9 mouse cellular contexts compared by ENCODE assay signal in genomic region chr3:51388904-51389303, GRCm38 (mm10). TPM values are rescaled to one million over a fixed set of nuclear protein-coding genes. Genes with fewer than 3 reads are reported as not detected.
DNase-seq lines count a peak whose midpoint lies in the region; ATAC-seq and TF ChIP-seq lines count a peak whose summit lies in the region.
"Had no signal": no experiment of that assay in that cellular context is flagged by ENCODE, and none has a peak within 500 bp of the region (broad histone marks: within the 10 kb centered on the region; RNA-seq: fewer than 3 reads in every experiment).

No protein-coding gene starts in this region.

- ATAC-seq in heart, embryonic 16.5 days (replicated peaks; ENCODE audit: extremely low read depth, insufficient read depth, low FRiP score), result 0 out of 2 replicates have a peak, but pooled peaks have one; percentile 18
- peak; percentile 60 for ATAC-seq in embryonic facial prominence, embryonic 12.5 days (ENCODE audit: insufficient number of reproducible peaks, insufficient read depth, low FRiP score, low TSS enrichment)
- no peak for ATAC-seq in intestine, postnatal 0 days
- 0 out of 2 replicates have a peak, but pooled peaks have one; percentile 40 for ATAC-seq in monocyte, adult 5-6 weeks (replicated peaks; ENCODE audit: insufficient number of reproducible peaks, low FRiP score, low TSS enrichment, poor library complexity, severe bottlenecking)

- no peaks in the 10 kb centered on the region for H3K36me3 ChIP-seq in heart, embryonic 16.5 days (ENCODE audit: control insufficient read depth, insufficient read depth)
- no peaks in the 10 kb centered on the region for H3K36me3 ChIP-seq in embryonic facial prominence, embryonic 12.5 days
- H3K36me3 ChIP-seq in intestine, postnatal 0 days (ENCODE audit: control insufficient read depth, insufficient read depth), result no peaks in the 10 kb centered on the region

- H3K27ac ChIP-seq in heart, embryonic 16.5 days (ENCODE audit: low read length), result no peak overlapping the region
- no peak overlapping the region for H3K27ac ChIP-seq in embryonic facial prominence, embryonic 12.5 days
- no peak overlapping the region for H3K27ac ChIP-seq in intestine, postnatal 0 days (ENCODE audit: low read depth, low read length)

- peak overlapping the region; percentile 63 for H3K4me2 ChIP-seq in heart, embryonic 16.5 days (ENCODE audit: low read depth, low read length)
- peak overlapping the region; percentile 50 for H3K4me2 ChIP-seq in embryonic facial prominence, embryonic 12.5 days (replicated peaks)
- H3K4me2 ChIP-seq in intestine, postnatal 0 days (replicated peaks; ENCODE audit: low read depth), result peak overlapping the region; percentile 37

- 5% methylated on average over 13 of the region's 13 CpGs for WGBS in heart, embryonic 16.5 days
- 6% methylated on average over 13 of the region's 13 CpGs for WGBS in embryonic facial prominence, embryonic 12.5 days
- whole genome bisulfite sequencing in intestine, postnatal 0 days, result 8% methylated on average over 13 of the region's 13 CpGs

- no peaks in the 10 kb centered on the region for H3K27me3 ChIP-seq in heart, embryonic 16.5 days (ENCODE audit: control insufficient read depth, insufficient read depth, low read length)
- peaks cover 7% of the 10 kb centered on the region; the same call in 1 of the 2 replicates for H3K27me3 ChIP-seq in embryonic facial prominence, embryonic 12.5 days
- H3K27me3 ChIP-seq in intestine, postnatal 0 days (replicated peaks; ENCODE audit: control insufficient read depth, insufficient read depth, low read length), result no peaks in the 10 kb centered on the region

- H3K4me3 ChIP-seq in heart, embryonic 16.5 days (ENCODE audit: low read length), result peak overlapping the region; percentile 33
- 0 out of 2 replicates have a peak overlapping the region, but pooled peaks have one; percentile 16 for H3K4me3 ChIP-seq in embryonic facial prominence, embryonic 12.5 days
- no peak overlapping the region for H3K4me3 ChIP-seq in intestine, postnatal 0 days (ENCODE audit: low read depth, low read length)

- H3K9ac ChIP-seq in heart, embryonic 16.5 days (ENCODE audit: low read length), result peak overlapping the region; percentile 55; the same call in 1 of the 2 replicates
- no peak overlapping the region; the same call in 1 of the 2 replicates for H3K9ac ChIP-seq in embryonic facial prominence, embryonic 12.5 days
- no peak overlapping the region for H3K9ac ChIP-seq in intestine, postnatal 0 days (ENCODE audit: low read depth, low read length)

- DNase-seq in heart, adult 9 months (ENCODE audit: low spot score in 2 of 2), result no peak
- no peak for DNase-seq in layer of hippocampus, postnatal 10 days (ENCODE audit: low spot score in 2 of 2)
- DNase-seq in gastrocnemius, adult 18-20 months (ENCODE audit: low spot score), result no peak
- DNase-seq in thymus, postnatal 25 days, result no peak
- DNase-seq: gastrocnemius, postnatal 10 days had no signal

- no peaks in the 10 kb centered on the region for H3K9me3 ChIP-seq in heart, embryonic 16.5 days (replicated peaks; ENCODE audit: control insufficient read depth, low read length)
- H3K9me3 ChIP-seq in embryonic facial prominence, embryonic 12.5 days, result no peaks in the 10 kb centered on the region
- no peaks in the 10 kb centered on the region for H3K9me3 ChIP-seq in intestine, postnatal 0 days (ENCODE audit: control insufficient read depth)

- no peak for TF ChIP-seq CTCF in intestine, postnatal 0 days (IDR thresholded peaks at IDR 0.05; ENCODE audit: low read depth)

- H3K4me1 ChIP-seq in heart, embryonic 16.5 days (ENCODE audit: control insufficient read depth, insufficient read depth, low read length), result peaks cover 6% of the 10 kb centered on the region
- H3K4me1 ChIP-seq in embryonic facial prominence, embryonic 12.5 days, result peaks cover 7% of the 10 kb centered on the region; the same call in 1 of the 2 replicates
- no peaks in the 10 kb centered on the region for H3K4me1 ChIP-seq in intestine, postnatal 0 days (replicated peaks; ENCODE audit: control insufficient read depth, insufficient read depth, low read length)

RNA-seq across cellular contexts. Expression of gene Mgarp, which starts 7.6 kb away (rescaled TPM):
- polyA plus RNA-seq in heart, embryonic 16.5 days (2015; fragmentation: Nextera tagmentation; extraction: Ambion mirVana), result 10.2 and 10.7 TPM in 2 replicates
- polyA plus RNA-seq in embryonic facial prominence, embryonic 12.5 days (2016; fragmentation: Nextera tagmentation; extraction: Ambion mirVana), result 8.6 and 12.6 TPM in 2 replicates
- polyA plus RNA-seq in intestine, postnatal 0 days (2015; fragmentation: Nextera tagmentation; extraction: Ambion mirVana), result 0.41 and 0.59 TPM in 2 replicates
- total RNA-seq in monocyte, adult 5-6 weeks (2017), result 1.5 TPM in 1 of 3 replicates, not detected in the others
- not detected for total RNA-seq in layer of hippocampus, postnatal 10 days (2021)
- under 1 TPM in 1 of 2 experiments, not detected in 1; 0.25 TPM for total RNA-seq in gastrocnemius, adult 18-20 months (2021)

RNA-seq across cellular contexts. Expression of gene Ndufc1, which starts 19.9 kb away (rescaled TPM):
- polyA plus RNA-seq in heart, embryonic 16.5 days (2015; fragmentation: Nextera tagmentation; extraction: Ambion mirVana), result 1,483 and 1,554 TPM in 2 replicates
- polyA plus RNA-seq in embryonic facial prominence, embryonic 12.5 days (2016; fragmentation: Nextera tagmentation; extraction: Ambion mirVana), result 685 and 686 TPM in 2 replicates
- 1,384 and 1,395 TPM in 2 replicates for polyA plus RNA-seq in intestine, postnatal 0 days (2015; fragmentation: Nextera tagmentation; extraction: Ambion mirVana)
- total RNA-seq in monocyte, adult 5-6 weeks (2017), result 31.4 to 81.5 TPM (median 60.3 TPM) in 3 replicates
- 100 to 1,000 TPM; 313 to 318 TPM for total RNA-seq in layer of hippocampus, postnatal 10 days (2021)
- total RNA-seq in gastrocnemius, adult 18-20 months (2021), result 1,000 to 10,000 TPM in 1 of 2 experiments, 100 to 1,000 TPM in 1; 945 to 1,002 TPM

RNA-seq across cellular contexts. Expression of gene Naa15, which starts 26.0 kb away (rescaled TPM):
- polyA plus RNA-seq in heart, embryonic 16.5 days (2015; fragmentation: Nextera tagmentation; extraction: Ambion mirVana), result 29.9 and 32.7 TPM in 2 replicates
- polyA plus RNA-seq in embryonic facial prominence, embryonic 12.5 days (2016; fragmentation: Nextera tagmentation; extraction: Ambion mirVana), result 58.0 and 65.4 TPM in 2 replicates
- 14.4 and 16.3 TPM in 2 replicates for polyA plus RNA-seq in intestine, postnatal 0 days (2015; fragmentation: Nextera tagmentation; extraction: Ambion mirVana)
- total RNA-seq in monocyte, adult 5-6 weeks (2017), result 61.2 to 95.8 TPM (median 67.4 TPM) in 3 replicates
- 10 to 100 TPM; 47.1 to 49.9 TPM for total RNA-seq in layer of hippocampus, postnatal 10 days (2021)
- 10 to 100 TPM; 40.4 to 47.5 TPM for total RNA-seq in gastrocnemius, adult 18-20 months (2021)

RNA-seq across cellular contexts. Expression of gene Elf2, which starts 48.4 kb away (rescaled TPM):
- polyA plus RNA-seq in heart, embryonic 16.5 days (2015; fragmentation: Nextera tagmentation; extraction: Ambion mirVana), result 53.4 and 61.9 TPM in 2 replicates
- 48.2 and 54.8 TPM in 2 replicates for polyA plus RNA-seq in embryonic facial prominence, embryonic 12.5 days (2016; fragmentation: Nextera tagmentation; extraction: Ambion mirVana)
- 38.6 and 40.7 TPM in 2 replicates for polyA plus RNA-seq in intestine, postnatal 0 days (2015; fragmentation: Nextera tagmentation; extraction: Ambion mirVana)
- 183 to 185 TPM (median 183 TPM) in 3 replicates for total RNA-seq in monocyte, adult 5-6 weeks (2017)
- total RNA-seq in layer of hippocampus, postnatal 10 days (2021), result 10 to 100 TPM; 37.4 to 40.1 TPM
- total RNA-seq in gastrocnemius, adult 18-20 months (2021), result 10 to 100 TPM; 38.5 to 43.6 TPM
